Mouse (Mus musculus): Measurements from ENCODE around the gene Pqlc3.
A peak's percentile ranks its signal among the peaks of the same experiment; 100 is the strongest.

Pqlc3 gene

DNA sequence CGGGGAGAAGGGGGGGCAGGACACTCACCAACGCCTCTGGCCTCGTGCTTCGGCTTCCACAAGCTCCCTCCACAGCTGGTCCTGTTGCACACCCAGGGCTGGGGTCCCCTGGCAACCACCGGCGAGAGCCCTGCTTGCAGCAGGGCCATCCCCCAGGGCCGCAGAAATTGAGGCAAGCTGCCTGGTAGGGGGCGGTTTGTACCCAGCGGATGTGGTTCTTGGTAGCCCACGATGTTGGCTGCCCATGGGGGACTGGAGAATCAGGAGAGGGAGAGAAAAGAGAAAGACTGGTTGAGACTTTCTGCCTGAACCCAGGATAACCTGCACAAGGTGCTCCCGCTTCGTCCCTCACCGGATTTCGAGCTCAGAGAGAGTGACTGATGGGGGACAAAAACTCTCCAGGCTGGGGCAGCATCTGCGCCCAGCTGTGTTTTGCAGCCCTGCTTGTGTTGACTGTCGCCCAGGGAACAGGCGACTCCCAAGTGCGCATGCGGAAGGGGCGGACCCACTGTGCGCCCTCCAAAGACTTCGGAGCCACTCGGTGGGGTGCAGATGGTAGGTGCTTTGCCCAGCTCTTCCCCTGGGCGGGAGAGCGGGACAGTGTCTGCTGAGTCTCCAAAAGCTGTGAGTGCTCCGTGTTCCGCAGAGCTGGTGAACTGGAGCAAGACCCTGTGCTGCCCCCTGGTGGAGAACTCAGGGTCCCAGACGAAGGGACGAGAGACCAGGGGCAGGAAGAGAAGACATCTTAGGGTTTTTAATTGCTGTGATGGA lies 11.1 kb upstream of the Pqlc3 start, which contains the start of gene 2410004P03Rik:
TSS of gene 2410004P03Rik (minus strand) at position 628 of the 771 bp plus-strand sequence.
- no peak for DNase-seq (ENCODE audit: extremely low read depth, insufficient read length, low spot score)

DNA sequence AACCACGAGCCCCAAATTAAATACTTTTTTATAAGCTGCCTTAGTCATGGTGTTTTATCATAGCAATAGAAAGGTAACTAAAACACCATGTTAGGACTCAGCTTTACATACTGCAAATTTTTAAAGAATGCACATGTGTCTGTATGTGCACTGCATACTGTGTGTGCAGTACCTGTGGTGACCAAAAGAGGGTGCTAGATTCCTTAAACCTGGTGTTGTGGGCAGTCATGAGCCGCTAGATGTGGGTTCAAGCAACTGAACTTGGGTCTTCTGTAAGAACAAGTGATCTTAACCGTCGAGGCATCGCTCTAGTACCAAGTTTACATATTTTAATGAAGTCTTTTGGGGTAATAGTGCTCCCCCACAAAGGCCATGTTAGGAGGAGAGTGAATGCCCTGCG lies 9.3 kb upstream of the Pqlc3 start:
- no peak for DNase-seq (ENCODE audit: extremely low read depth, insufficient read length, low spot score)

DNA sequence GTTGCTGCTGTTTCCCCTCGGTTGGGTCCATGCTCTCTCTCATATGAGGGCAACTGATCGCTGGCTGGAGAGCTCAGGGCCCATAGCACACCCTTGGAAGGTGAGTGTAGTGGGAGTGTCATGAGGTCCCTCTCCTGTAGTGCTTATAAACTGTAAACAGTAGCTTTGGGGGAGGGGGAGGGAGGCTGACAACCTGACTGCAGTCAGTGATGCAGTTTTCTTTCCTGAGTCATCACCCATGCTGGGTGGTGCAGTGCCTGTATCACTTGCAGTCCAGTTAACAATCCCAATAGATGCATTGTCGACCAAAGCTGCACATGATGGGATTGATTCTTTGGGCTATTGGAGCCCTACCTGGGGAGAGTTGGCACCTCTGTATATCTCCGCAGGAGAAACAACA lies 1.0 kb upstream of the Pqlc3 start:
- peak; percentile 57 for DNase-seq (ENCODE audit: extremely low read depth, insufficient read length, low spot score)

DNA sequence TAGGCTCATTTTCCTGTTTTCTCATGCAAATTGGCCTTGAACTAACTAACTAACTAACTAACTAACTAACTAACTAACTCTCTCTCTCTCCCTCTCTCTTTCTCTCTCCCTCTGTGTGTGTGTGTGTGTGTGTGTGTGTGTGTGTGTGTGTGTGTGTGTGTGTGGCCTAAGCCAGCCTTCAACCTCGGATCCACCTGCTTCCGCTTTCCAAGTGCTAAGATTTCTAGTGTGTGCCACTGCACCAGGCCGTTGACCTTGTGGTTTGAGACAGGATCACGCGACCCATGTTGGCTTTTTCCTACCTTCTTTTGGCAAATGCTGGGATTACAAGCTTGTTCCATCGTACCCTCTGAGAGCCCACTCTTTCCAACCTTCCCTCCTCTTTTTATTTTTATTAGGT lies 420 bp upstream of the Pqlc3 start:
- DNase-seq (ENCODE audit: extremely low read depth, insufficient read length, low spot score): peak; percentile 66

DNA sequence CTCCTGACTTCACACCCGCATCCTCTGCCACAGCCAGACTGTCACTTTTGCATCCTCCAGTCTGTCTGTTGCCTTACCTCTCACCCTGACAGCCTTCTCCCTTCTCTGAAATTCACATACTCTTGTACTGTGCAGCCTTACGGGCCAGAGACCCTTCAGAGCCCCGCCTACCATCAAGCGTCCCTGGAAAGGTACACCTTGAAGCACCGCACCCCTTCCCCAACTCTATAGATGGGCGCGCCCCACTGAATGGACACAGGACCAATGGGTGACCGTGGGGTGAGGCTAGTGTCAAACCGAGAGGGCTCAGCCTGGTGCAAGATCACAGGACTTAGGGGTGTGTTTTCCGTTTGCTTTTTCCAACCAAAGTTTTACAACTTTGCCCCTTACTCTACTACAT lies 1.1 kb downstream of the Pqlc3 start:
- peak; percentile 50 for DNase-seq (ENCODE audit: extremely low read depth, insufficient read length, low spot score)

DNA sequence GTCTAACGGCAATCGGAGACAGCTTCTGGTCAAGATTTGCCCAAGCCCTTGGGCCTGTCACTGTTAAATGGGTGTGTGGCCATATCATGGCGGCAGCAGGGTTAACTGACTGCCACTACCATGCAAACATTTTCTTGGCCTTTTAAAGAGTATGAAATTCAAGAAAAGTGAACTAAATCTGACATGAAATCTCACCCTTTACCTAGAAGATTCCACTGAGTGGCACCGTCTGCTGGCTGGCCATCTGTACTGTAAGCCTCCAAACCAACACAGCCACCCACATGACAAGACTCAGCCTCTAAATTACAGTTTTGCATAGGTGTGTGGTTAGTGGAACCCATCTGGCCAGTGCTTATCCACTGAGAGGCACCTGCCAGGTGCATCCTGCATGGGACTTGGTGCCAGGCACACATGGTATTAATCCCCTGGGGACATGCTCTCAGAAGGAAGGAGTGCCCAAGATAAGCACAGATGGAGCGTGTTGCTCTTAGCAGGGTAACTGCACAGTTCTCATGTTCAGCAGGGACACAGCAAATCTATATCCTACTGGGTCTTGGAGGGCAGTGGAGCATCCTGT lies 3.2 kb downstream of the Pqlc3 start:
- no peak for DNase-seq (ENCODE audit: extremely low read depth, insufficient read length, low spot score)

DNA sequence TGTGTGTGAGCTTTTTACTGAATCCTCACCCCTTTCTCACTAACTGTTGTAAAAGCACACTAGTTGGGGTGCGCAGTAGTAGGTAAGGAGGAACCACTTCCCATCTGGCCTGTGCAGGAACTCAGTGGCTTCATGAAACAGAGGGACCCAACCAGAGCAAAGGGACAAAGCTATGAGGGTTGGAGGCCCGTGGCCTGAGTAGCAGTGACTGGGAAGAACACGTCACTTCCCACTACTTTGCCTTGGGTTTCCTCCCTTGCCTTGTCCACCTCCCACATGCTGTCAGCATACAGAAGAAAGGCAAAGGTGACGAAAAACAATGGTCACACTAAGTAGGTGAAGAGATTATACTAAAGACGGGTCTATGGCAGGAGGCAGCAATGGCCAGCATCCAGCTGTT lies 3.9 kb downstream of the Pqlc3 start:
- DNase-seq (ENCODE audit: extremely low read depth, insufficient read length, low spot score): no peak

DNA sequence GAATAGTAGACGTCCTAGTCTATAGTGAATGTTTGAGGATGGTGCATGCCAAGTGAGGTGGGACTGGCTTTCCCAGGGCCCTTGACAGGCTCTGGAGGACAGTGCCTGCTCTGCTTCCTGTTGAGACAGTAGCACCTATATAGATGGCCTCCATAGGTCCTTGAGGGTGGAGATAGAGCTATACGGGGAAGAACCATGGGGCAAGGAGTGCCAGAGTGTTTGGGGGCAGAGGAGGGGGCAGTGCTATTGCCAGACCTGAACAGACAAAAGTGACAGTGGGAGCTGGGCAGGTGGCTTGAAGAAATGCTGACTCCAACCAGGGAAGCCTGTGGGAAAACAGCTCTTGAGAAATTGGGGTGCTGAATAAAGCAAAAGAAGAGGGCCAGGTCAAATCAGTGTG lies 5.9 kb downstream of the Pqlc3 start:
- DNase-seq (ENCODE audit: extremely low read depth, insufficient read length, low spot score): no peak

DNA sequence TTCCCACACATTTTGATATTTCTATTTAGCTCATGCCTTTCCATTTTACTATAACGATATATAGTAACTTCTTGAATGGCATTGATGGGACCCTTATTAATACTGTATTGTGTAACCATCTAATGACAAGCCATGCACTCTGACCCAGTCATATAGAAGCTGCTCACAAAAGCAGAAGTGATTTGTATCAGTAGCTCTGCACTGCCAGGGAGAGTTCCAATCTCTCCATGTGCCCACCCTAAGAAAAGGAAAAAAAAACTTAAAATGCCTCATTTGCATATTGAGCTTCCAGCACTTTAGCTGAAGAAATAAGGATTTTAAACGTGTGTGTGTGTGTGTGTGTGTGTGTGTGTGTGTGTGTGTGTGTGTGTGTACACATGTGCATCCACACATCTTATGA lies 7.9 kb downstream of the Pqlc3 start:
- no peak for DNase-seq (ENCODE audit: extremely low read depth, insufficient read length, low spot score)

DNA sequence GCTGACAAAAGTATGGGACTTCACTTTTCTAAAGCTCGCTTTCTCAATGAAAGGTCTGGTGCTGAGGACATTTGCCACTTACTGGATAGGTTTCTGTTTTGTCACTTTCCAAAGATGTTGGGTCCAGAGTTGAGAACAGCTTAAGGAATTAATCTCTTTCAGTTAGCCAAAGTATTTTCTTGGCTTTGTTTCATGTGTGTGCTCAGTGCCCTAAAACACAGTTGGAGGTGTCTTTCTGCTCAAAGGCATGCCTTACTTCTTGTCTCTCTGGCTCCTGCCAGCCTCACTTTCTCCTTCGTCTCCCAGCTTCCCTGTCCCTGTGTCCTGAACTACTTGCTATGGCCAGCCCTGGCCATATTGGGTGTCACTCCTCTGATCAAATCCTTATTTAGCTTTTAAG lies 8.8 kb downstream of the Pqlc3 start:
- DNase-seq (ENCODE audit: extremely low read depth, insufficient read length, low spot score): no peak

DNA sequence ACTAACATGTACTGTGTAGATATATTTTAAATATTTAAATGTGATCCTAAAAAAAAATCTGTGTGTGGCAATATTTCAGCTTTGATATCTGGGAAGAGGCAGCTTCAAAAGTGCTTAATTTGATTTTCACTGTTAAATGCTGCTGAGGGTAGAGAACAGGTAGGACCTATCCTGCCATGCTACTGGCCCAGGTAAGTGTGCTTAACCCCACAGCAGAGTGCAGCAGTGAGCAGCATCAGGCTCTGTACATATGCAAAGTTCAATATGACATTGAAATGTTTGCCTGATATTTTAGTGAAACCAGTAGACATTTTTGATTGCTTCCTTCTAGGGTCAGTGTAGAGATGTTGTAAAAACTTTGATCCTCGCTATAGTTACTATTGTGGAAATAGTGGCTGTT lies 14.4 kb downstream of the Pqlc3 start:
- no peak for DNase-seq (ENCODE audit: extremely low read depth, insufficient read length, low spot score)

DNA sequence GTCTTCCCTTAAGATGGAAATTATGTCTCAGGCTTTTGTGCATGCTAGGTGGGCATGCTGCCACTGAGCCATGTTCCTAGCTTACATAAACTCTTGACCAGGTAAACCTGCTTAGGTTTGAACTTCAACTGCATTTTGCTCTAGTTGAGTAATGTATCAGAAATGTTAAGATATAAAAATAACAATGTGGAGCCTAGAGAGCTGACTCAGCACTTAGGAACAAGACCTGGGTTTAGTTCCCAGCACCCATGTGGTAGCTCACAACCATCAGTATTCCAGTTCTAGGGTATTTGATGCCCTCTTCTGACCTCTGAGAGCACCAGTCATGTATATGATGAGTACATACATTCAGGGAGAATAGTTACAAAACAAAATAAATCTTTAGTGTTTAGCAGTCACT lies 23.1 kb downstream of the Pqlc3 start:
- no peak for DNase-seq (ENCODE audit: extremely low read depth, insufficient read length, low spot score)

DNA sequence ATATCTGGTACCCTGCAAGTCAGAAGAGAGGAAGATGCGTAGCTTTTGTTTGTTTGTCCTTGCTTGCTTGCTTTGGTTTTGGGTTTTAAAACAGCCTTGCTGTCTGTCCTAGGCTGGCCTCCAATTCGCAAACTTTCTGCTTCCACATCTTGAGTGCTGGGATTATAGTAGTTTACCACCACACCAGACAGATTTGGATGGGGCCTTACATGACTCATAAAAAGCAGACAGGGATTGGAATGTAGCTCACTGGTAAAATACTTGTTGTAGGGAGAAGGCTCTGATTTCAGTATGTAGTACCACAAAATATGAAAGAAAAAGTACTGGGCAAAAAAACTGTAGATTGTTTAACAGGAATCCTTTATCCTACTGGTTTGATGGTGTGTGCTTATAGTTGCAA lies 33.4 kb downstream of the Pqlc3 start:
- no peak for DNase-seq (ENCODE audit: extremely low read depth, insufficient read length, low spot score)

DNA sequence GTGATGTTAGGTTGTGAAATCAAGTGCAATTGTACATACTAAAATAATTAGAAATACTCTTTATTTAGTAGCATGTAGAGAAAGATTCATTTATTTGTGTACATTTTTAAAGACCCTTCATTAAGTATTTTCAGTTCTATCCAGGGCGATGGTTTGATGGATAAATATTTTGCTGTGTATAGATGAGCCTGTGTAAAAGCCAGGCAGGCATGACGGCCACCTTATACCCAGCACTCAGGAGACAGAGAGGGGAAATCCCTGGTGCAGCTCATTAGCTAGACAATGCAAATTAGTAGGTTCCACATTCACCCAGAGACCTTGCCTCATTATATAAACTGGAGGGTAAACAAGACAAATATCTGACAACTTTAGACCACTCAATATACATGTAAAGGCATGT lies 36.9 kb downstream of the Pqlc3 start:
- DNase-seq (ENCODE audit: extremely low read depth, insufficient read length, low spot score): no peak

DNA sequence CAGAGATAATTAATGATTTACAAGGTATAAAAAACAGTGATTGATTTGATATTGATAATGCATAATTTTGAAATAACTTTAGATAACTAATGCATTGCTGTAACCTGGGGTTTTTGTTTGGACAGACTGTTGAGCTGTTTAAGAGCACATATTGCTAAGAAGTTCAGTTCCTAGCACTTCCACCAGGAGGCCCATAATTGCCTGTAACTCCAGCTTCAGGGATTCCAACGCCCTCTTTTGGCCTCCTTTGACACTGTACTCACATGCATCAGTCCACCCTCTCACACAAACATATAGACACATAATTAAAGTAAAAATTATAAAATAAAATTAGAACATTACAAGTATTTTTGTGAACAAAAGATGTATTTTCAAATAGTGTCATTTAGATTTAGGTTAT lies 41.4 kb downstream of the Pqlc3 start:
- no peak for DNase-seq (ENCODE audit: extremely low read depth, insufficient read length, low spot score)

DNA sequence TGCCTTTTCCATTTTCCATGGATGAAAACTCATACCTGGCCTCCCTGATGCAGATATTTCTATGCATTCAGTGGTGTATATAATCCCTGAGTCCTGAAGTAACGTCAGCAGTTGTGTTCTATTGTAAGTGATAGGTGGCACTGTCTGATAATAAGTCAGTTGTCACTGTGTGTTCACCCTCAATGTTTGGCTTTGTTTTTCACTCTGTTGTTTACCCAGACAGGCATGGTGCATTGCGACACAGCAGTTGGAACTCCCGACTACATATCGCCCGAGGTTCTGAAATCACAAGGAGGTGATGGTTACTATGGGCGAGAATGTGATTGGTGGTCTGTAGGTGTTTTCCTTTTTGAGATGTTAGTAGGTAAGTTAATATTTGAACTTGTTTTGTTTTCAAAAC lies 52.0 kb downstream of the Pqlc3 start:
- no peak for DNase-seq (ENCODE audit: extremely low read depth, insufficient read length, low spot score)

DNA sequence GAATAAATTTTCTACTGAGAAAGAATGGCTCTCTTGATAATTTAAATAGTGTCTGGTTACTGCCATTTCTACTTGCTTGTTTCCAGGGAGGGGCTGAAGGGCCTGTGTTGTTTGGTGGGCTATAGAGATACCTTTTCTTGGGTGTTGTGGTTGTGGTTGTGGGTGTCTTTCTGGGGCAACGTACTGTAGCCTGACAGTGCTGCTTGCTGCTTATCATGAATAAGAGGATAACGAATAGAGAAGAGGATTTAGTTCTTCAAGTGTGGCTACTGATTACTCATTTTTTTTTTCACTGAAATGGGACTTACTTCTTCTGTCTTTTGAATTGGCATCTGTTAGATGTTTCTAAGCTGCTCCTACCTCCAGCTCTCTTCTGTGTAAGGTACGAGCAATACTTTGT lies 58.2 kb downstream of the Pqlc3 start:
- no peak for DNase-seq (ENCODE audit: extremely low read depth, insufficient read length, low spot score)
